Mouse (Mus musculus): ENCODE measurements around the gene Napepld. TPM values are rescaled to one million over a fixed set of nuclear protein-coding genes. Genes with fewer than 3 reads are reported as not detected.
A peak's percentile ranks its signal among the peaks of the same experiment; 100 is the strongest.

Napepld gene
- polyA plus RNA-seq (2015; fragmentation: Nextera tagmentation; extraction: Ambion mirVana) = 3.6 and 4.2 TPM in 2 replicates

DNA sequence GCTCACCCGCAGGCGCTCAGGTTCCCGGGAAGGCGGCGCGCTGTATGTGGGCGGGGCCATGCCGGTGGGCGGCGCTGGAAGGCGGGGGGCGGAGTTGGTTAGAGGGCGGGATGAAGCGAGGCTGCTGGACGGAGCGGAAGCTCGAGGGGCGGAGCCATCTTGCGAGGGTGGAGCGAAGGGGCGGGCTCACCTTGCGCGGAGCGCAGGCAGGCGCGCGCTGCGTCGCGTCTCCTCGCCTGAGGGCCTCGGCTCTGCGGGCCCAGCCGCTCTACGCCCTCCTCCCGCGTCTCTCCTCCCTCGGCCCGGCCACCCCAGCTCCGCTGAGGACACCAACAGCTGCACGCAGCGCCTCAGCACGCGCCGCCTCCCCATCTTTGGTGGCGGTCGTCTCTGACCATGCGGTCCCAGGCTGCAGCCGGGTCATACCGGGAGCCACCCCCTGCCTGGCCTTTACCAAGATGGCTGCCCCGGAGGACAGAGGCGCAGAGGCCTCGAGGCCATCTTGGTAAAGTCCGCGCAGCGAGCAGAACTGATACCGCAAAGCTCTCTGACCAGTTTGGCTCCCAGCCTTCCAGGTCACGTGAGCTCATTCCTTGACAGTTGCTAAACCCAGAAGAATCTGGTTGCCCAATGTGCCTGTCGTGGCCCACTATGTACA, at the start of gene Napepld:
Gene Napepld, minus strand, starts transcription at position 46 of the 658 bp plus-strand sequence.
- Histone ChIP-seq H3K9ac (ENCODE audit: low read length) (peak within 1 kb of the TSS; percentile 86), H3K27ac (ENCODE audit: low read length) (peak within 1 kb of the TSS; percentile 92), H3K4me2 (ENCODE audit: low read depth, low read length) (peak within 1 kb of the TSS; percentile 92), H3K9me3 (replicated peaks; ENCODE audit: control insufficient read depth, low read length) (no peaks in the 10 kb centered on the region), H3K27me3 (ENCODE audit: control insufficient read depth, insufficient read depth, low read length) (no peaks in the 10 kb centered on the region), H3K36me3 (ENCODE audit: control insufficient read depth, insufficient read depth, low read length) (no peaks in the 10 kb centered on the region), H3K4me3 (replicated peaks; ENCODE audit: low read length) (peak within 1 kb of the TSS; percentile 64), H3K4me1 (ENCODE audit: control insufficient read depth, insufficient read depth, low read length) (no peaks in the 10 kb centered on the region)
- under 1% methylated on average over 56 of the region's 59 CpGs for WGBS
- peak; percentile 100 for ATAC-seq (ENCODE audit: insufficient read depth, low FRiP score)

DNA sequence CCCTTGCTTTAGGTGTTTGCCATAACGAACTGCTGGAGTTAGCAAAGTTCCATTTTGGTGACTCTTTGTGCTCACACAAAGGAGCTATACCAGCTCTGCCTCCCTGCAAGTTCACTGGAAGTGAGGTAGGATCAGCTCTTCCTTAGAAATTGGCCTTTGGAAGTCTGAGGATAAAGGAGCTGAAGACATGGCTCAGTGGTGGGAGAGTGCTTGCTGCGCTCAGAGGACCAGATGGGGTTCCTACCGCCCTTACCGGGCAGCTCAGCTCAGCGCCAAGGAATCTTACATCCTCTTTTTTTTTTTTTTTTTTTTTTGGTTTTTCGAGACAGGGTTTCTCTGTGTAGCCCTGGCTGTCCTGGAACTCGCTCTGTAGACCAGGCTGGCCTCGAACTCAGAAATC, 44.8 kb upstream of the Napepld start:
- ATAC-seq (ENCODE audit: insufficient read depth, low FRiP score) = no peak
- Histone ChIP-seq H3K36me3 (ENCODE audit: control insufficient read depth, insufficient read depth, low read length) (peaks cover 23% of the 10 kb centered on the region; the same call in 1 of the 2 replicates), H3K9ac (ENCODE audit: low read length) (no peak overlapping the region)

DNA sequence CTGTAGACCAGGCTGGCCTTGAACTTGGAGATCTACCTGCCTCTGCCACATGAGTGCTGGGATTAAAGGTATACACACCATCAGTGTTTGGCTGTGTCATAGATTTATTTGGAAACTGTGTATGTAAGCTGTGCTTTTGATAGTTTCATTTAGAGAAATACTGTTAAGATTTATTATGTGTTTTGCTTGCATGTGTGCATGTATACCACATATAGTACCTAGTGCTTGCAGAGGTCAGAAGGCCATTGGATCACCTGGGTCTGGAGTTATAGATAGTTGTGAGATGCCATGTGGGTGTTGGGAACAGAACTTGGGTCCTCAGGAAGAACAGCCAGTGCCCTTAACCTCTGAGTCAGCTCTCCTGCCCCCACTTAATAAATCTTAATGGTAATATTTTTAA, 43.5 kb upstream of the Napepld start:
- no peak for ATAC-seq (ENCODE audit: insufficient read depth, low FRiP score)
- Histone ChIP-seq H3K4me1 (ENCODE audit: control insufficient read depth, insufficient read depth, low read length) (no peaks in the 10 kb centered on the region), H3K9me3 (replicated peaks; ENCODE audit: control insufficient read depth, low read length) (no peaks in the 10 kb centered on the region), H3K36me3 (ENCODE audit: control insufficient read depth, insufficient read depth, low read length) (peaks cover 28% of the 10 kb centered on the region; the same call in 1 of the 2 replicates), H3K4me3 (replicated peaks; ENCODE audit: low read length) (no peak overlapping the region), H3K9ac (ENCODE audit: low read length) (no peak overlapping the region), H3K27ac (ENCODE audit: low read length) (no peak overlapping the region), H3K4me2 (ENCODE audit: low read depth, low read length) (no peak overlapping the region), H3K27me3 (ENCODE audit: control insufficient read depth, insufficient read depth, low read length) (no peaks in the 10 kb centered on the region)

More for the DNA sequence above, 44.8 kb upstream of the Napepld start:
- Histone ChIP-seq H3K9me3 (replicated peaks; ENCODE audit: control insufficient read depth, low read length) (no peaks in the 10 kb centered on the region), H3K27ac (ENCODE audit: low read length) (no peak overlapping the region), H3K27me3 (ENCODE audit: control insufficient read depth, insufficient read depth, low read length) (no peaks in the 10 kb centered on the region), H3K4me3 (replicated peaks; ENCODE audit: low read length) (no peak overlapping the region), H3K4me1 (ENCODE audit: control insufficient read depth, insufficient read depth, low read length) (no peaks in the 10 kb centered on the region), H3K4me2 (ENCODE audit: low read depth, low read length) (no peak overlapping the region)
- 93% methylated on average over 7 of the region's 8 CpGs for WGBS

DNA sequence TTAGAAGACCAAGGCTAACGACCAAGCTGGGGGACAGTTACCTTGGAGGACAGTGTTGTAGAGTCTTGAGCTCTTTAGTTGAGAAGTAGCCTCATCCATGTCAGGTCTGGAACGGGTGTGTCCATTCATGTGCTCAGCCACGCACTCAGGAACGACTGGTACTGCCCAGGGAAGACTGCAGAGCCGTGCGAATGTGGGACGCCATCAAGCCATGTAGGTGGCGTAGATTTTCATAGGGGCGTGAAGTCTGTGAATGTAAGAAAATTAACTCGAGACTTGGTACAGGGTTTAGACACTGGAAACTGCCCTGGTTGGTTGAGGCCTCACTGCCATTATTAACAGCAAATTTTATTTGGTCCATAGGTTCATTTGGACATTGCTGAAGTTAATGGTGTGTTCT, 42.4 kb upstream of the Napepld start:
- peaks cover 24% of the 10 kb centered on the region; the same call in 1 of the 2 replicates for H3K36me3 ChIP-seq (ENCODE audit: control insufficient read depth, insufficient read depth, low read length)
- H3K4me2 ChIP-seq (ENCODE audit: low read depth, low read length) = no peak overlapping the region
- no peak for ATAC-seq (ENCODE audit: insufficient read depth, low FRiP score)
- no peak overlapping the region for H3K4me3 ChIP-seq (replicated peaks; ENCODE audit: low read length)
- 95% methylated on average over 10 of the region's 10 CpGs for WGBS
- no peak overlapping the region for H3K9ac ChIP-seq (ENCODE audit: low read length)
- no peaks in the 10 kb centered on the region for H3K27me3 ChIP-seq (ENCODE audit: control insufficient read depth, insufficient read depth, low read length)
- H3K27ac ChIP-seq (ENCODE audit: low read length) = no peak overlapping the region
- H3K9me3 ChIP-seq (replicated peaks; ENCODE audit: control insufficient read depth, low read length) = no peaks in the 10 kb centered on the region
- no peaks in the 10 kb centered on the region for H3K4me1 ChIP-seq (ENCODE audit: control insufficient read depth, insufficient read depth, low read length)

DNA sequence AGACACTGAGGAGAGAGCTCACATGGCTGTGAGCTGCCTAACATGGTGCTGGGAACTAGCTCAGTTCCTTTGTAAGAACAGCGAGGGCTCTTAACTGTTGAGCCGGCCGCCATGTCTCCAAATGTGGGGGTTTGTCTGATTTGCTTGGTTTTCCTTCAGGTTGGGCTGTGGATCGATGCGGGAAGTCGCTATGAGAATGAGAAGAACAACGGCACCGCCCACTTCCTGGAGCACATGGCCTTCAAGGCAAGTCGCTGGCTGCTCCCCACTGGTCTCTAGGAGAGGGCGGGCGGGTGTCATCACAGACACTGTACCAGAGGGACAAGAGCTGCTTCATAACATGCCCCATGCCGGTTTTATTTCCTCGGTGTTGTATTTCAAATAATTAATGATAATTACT, 38.7 kb upstream of the Napepld start:
- Histone ChIP-seq H3K4me3 (replicated peaks; ENCODE audit: low read length) (no peak overlapping the region), H3K27me3 (ENCODE audit: control insufficient read depth, insufficient read depth, low read length) (no peaks in the 10 kb centered on the region), H3K27ac (ENCODE audit: low read length) (no peak overlapping the region), H3K4me2 (ENCODE audit: low read depth, low read length) (no peak overlapping the region), H3K9ac (ENCODE audit: low read length) (no peak overlapping the region), H3K4me1 (ENCODE audit: control insufficient read depth, insufficient read depth, low read length) (peaks cover 9% of the 10 kb centered on the region), H3K9me3 (replicated peaks; ENCODE audit: control insufficient read depth, low read length) (no peaks in the 10 kb centered on the region), H3K36me3 (ENCODE audit: control insufficient read depth, insufficient read depth, low read length) (peaks cover 21% of the 10 kb centered on the region; the same call in 1 of the 2 replicates)
- 87% methylated on average over 13 of the region's 13 CpGs for WGBS
- ATAC-seq (ENCODE audit: insufficient read depth, low FRiP score) = no peak

DNA sequence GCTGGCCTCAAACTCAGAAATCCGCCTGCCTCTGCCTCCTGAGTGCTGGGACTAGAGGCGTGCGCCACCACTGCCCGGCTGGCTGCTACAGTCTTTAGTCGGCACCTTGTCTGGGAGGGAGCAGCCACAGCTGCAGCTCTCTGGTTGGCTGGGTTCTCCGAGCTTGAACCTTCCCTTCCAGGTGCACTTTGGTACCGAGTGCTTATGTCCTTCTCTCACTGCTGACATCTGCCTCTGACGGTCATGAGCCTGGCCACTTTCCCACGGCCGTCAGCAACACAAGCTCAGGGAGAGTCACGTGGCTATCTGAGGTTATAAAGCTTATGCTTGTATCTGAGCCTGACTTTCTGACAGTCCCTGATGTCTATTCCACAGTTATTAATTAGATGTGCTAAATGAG, 37.9 kb upstream of the Napepld start:
- H3K9ac ChIP-seq (ENCODE audit: low read length) = no peak overlapping the region
- ATAC-seq (ENCODE audit: insufficient read depth, low FRiP score) = no peak
- no peak overlapping the region for H3K4me3 ChIP-seq (replicated peaks; ENCODE audit: low read length)
- peaks cover 19% of the 10 kb centered on the region; the same call in 1 of the 2 replicates for H3K36me3 ChIP-seq (ENCODE audit: control insufficient read depth, insufficient read depth, low read length)
- no peak overlapping the region for H3K27ac ChIP-seq (ENCODE audit: low read length)
- H3K27me3 ChIP-seq (ENCODE audit: control insufficient read depth, insufficient read depth, low read length) = no peaks in the 10 kb centered on the region
- WGBS = 86% methylated on average over 11 of the region's 11 CpGs
- H3K4me1 ChIP-seq (ENCODE audit: control insufficient read depth, insufficient read depth, low read length) = peaks cover 9% of the 10 kb centered on the region
- no peaks in the 10 kb centered on the region for H3K9me3 ChIP-seq (replicated peaks; ENCODE audit: control insufficient read depth, low read length)
- H3K4me2 ChIP-seq (ENCODE audit: low read depth, low read length) = no peak overlapping the region

DNA sequence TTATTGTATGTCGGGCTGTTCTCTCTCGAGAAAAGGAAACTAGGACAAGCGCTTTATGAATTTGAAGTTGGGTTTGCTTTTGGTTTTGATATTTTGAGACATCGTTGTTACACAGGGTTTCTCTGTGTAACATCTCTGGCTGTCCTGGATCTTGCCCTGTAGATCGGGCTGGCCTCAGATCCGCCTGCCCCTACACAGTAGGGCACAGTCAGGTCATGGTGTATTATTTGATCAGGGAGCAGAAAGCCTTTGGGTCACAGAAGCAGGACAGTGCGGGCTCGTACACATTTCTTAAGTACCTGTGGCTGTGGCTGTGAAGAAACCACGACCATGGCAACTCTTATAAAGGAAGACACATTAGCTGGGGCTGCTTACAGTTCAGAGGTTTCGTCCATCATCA, 36.4 kb upstream of the Napepld start:
- Histone ChIP-seq H3K27ac (ENCODE audit: low read length) (no peak overlapping the region), H3K36me3 (ENCODE audit: control insufficient read depth, insufficient read depth, low read length) (peaks cover 13% of the 10 kb centered on the region; the same call in 1 of the 2 replicates), H3K27me3 (ENCODE audit: control insufficient read depth, insufficient read depth, low read length) (no peaks in the 10 kb centered on the region), H3K4me3 (replicated peaks; ENCODE audit: low read length) (peak overlapping the region; percentile 67), H3K4me2 (ENCODE audit: low read depth, low read length) (peak overlapping the region; percentile 79), H3K4me1 (ENCODE audit: control insufficient read depth, insufficient read depth, low read length) (peaks cover 12% of the 10 kb centered on the region), H3K9me3 (replicated peaks; ENCODE audit: control insufficient read depth, low read length) (no peaks in the 10 kb centered on the region), H3K9ac (ENCODE audit: low read length) (peak overlapping the region; percentile 82)
- WGBS = 14% methylated on average over 10 of the region's 10 CpGs
- no peak for ATAC-seq (ENCODE audit: insufficient read depth, low FRiP score)

DNA sequence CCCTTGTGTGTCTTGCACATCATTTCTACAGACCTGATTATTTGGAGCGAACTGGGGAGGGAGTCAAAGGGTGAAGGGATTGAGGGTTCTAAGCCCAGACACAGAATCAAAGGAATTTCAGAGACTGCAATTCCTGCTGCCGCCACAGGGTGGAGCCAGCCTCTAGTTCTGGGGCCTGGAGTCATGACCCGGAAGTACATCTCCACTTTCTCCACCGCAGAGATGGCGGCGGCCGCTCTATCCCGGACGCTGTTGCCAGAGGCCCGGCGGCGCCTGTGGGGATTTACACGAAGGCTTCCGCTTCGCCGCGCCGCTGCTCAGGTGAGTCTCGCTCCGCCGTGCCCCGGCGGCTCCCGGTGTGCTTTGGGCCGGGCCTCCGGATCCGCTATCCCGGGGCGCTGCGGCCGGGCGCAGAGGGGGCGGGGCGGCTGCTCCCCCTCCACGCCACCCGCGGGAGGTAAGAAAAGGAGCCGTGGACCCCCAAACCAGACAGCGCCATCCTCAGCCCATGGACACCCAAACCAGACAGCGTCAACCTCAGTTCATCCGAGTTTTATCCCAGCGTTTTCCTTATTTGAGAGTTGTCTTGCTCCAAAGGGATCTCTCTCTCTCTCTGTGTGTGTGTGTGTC, 35.9 kb upstream of the Napepld start, which contains the start of gene Pmpcb:
Gene Pmpcb, plus strand, starts transcription at position 186 of the 630 bp plus-strand sequence.
- peak within 1 kb of the TSS; percentile 58 for H3K27ac ChIP-seq (ENCODE audit: low read length)
- H3K36me3 ChIP-seq (ENCODE audit: control insufficient read depth, insufficient read depth, low read length) = peaks cover 13% of the 10 kb centered on the region; the same call in 1 of the 2 replicates
- H3K9ac ChIP-seq (ENCODE audit: low read length) = peak within 1 kb of the TSS; percentile 82

DNA sequence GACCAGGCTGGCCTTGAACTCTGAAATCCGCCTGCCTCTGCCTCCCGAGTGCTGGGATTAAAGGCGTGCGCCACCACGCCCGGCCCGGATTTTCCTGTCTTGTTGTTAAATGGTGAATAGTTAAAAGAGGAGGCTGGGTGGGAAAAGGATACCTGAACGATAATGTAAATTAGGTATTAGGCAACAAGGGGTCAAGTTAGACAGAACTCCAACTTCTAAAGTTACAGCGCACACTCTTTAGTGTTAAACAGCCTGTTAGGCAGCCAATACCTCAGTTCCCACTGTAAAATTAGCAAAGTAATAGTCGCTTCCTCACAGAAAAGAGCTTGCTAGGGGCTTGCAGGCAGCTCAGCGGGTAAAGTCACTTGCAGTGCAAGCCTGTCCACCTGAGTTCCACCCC, 34.9 kb upstream of the Napepld start:
- Histone ChIP-seq H3K27me3 (ENCODE audit: control insufficient read depth, insufficient read depth, low read length) (no peaks in the 10 kb centered on the region), H3K4me2 (ENCODE audit: low read depth, low read length) (no peak overlapping the region), H3K9ac (ENCODE audit: low read length) (no peak overlapping the region), H3K27ac (ENCODE audit: low read length) (no peak overlapping the region), H3K36me3 (ENCODE audit: control insufficient read depth, insufficient read depth, low read length) (peaks cover 9% of the 10 kb centered on the region; the same call in 1 of the 2 replicates), H3K9me3 (replicated peaks; ENCODE audit: control insufficient read depth, low read length) (no peaks in the 10 kb centered on the region), H3K4me1 (ENCODE audit: control insufficient read depth, insufficient read depth, low read length) (peaks cover 12% of the 10 kb centered on the region), H3K4me3 (replicated peaks; ENCODE audit: low read length) (no peak overlapping the region)
- no peak for ATAC-seq (ENCODE audit: insufficient read depth, low FRiP score)
- WGBS = 83% methylated on average over 11 of the region's 11 CpGs

More for the DNA sequence above, 35.9 kb upstream of the Napepld start, which contains the start of gene Pmpcb:
- Histone ChIP-seq H3K27me3 (ENCODE audit: control insufficient read depth, insufficient read depth, low read length) (no peaks in the 10 kb centered on the region), H3K4me3 (replicated peaks; ENCODE audit: low read length) (peak within 1 kb of the TSS; percentile 67), H3K9me3 (replicated peaks; ENCODE audit: control insufficient read depth, low read length) (no peaks in the 10 kb centered on the region), H3K4me1 (ENCODE audit: control insufficient read depth, insufficient read depth, low read length) (peaks cover 12% of the 10 kb centered on the region), H3K4me2 (ENCODE audit: low read depth, low read length) (peak within 1 kb of the TSS; percentile 79)
- ATAC-seq (ENCODE audit: insufficient read depth, low FRiP score) = peak; percentile 81
- under 1% methylated on average over 41 of the region's 42 CpGs for WGBS
